In genomic region chr14:47144326-47144725, GRCm38 (mm10) we compare ENCODE assay signal across 19 mouse cellular contexts. TPM values are rescaled to one million over a fixed set of nuclear protein-coding genes. Genes with fewer than 3 reads are reported as not detected.
A peak's percentile ranks its signal among the peaks of the same experiment; 100 is the strongest.
DNase-seq lines count a peak whose midpoint lies in the region.
"Had no signal": no experiment of that assay in that cellular context is flagged by ENCODE, and none has a peak within 500 bp of the region (broad histone marks: within the 10 kb centered on the region; RNA-seq: fewer than 3 reads in every experiment).

No protein-coding gene starts in this region.

- no peaks in the 10 kb centered on the region for H3K4me1 ChIP-seq in heart, embryonic 10.5 days

- H3K36me3 ChIP-seq in heart, embryonic 10.5 days, result no peaks in the 10 kb centered on the region
- H3K36me3 ChIP-seq: G1E had no signal

- no peak overlapping the region for H3K27ac ChIP-seq in heart, embryonic 10.5 days

- 63% methylated on average over 5 of the region's 5 CpGs for WGBS in heart, embryonic 10.5 days

- 0 out of 2 replicates have a peak, but pooled peaks cover 4% of the 10 kb centered on the region for H3K9me3 ChIP-seq in heart, embryonic 10.5 days
- H3K9me3 ChIP-seq: G1E had no signal

- H3K27me3 ChIP-seq in heart, embryonic 10.5 days (ENCODE audit: insufficient read depth, poor library complexity, severe bottlenecking), result peaks cover 6% of the 10 kb centered on the region; the same call in 1 of the 2 replicates
- H3K27me3 ChIP-seq: CH12.LX, Patski had no signal

- no peak overlapping the region for H3K4me3 ChIP-seq in heart, embryonic 10.5 days

- intact Hi-C loops in heart, postnatal 25 days (cut with DNase I), result no loop called here
- intact Hi-C loops in heart, postnatal 10 days (cut with DNase I), result no loop called here

- peak; percentile 66 for DNase-seq in heart, adult 11 months
- DNase-seq in heart, postnatal 25 days (ENCODE audit: low spot score), result no peak
- DNase-seq in heart, embryonic 10.5 days (ENCODE audit: low spot score), result peak; percentile 70
- DNase-seq in heart, postnatal 10 days, result no peak
- DNase-seq in testis, postnatal 10 days (ENCODE audit: low spot score), result peak; percentile 19
- DNase-seq in testis, postnatal 14 days (ENCODE audit: low spot score), result no peak
- DNase-seq: adrenal gland, adult 2 months; adrenal gland, adult 8-10 months; adrenal gland, postnatal 10 days; adrenal gland, postnatal 14 days; adrenal gland, postnatal 25 days; adrenal gland, postnatal 36 days; B cell, adult 2 months; cerebellum, adult 11 months; cerebellum, adult 11-12 months; cerebellum, adult 18-20 months had no signal

RNA-seq across cellular contexts. Expression of gene Gch1, which starts 44.9 kb away (rescaled TPM):
- 1 to 10 TPM; 6.8 to 7.3 TPM for total RNA-seq in heart, postnatal 25 days (2021)
- polyA plus RNA-seq in heart, embryonic 10.5 days (2016; fragmentation: Nextera tagmentation; extraction: Ambion mirVana), result 6.5 and 8.1 TPM in 2 replicates
- total RNA-seq in heart, postnatal 10 days (2021), result 1 to 10 TPM; 7.2 to 7.8 TPM

Comparison
In these comparisons a context has a peak if more than half of its experiments do, and no peak if none do; other contexts are left out.
1. DNase-seq: peak in heart, adult 11 months (single experiment), heart, embryonic 10.5 days (single experiment) and testis, postnatal 10 days (single experiment); none in heart, postnatal 25 days (single experiment), heart, postnatal 10 days (0 of 2) and testis, postnatal 14 days (single experiment).